Mouse (Mus musculus): ENCODE results near the gene Tulp3.

DNA sequence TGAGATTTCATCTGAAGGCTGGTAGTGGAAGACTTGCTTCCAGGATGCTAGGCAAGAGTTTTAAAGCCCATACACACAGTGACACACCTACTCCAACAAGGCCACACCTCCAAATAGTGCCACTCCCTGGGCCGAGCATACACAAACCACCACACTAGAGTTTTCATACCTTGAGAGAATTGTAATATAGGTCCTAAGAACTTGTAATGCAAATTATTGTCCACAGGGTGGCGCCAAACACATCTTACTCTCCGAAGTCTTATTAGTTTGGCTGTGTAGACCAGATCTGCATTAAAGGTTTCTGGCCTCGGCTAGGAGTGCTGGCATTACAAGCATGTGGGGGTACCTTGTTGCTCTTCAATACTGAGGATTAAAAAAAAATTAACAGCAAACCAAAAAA lies 37.3 kb downstream of the Tulp3 start:
- TF ChIP-seq CTCF (IDR thresholded peaks at IDR 0.05; ENCODE audit: borderline replicate concordance, control insufficient read depth, extremely low read depth, insufficient read depth, low read length, poor library complexity) (no peak), POLR2A (IDR thresholded peaks at IDR 0.05; ENCODE audit: control insufficient read depth, extremely low read depth, insufficient read depth, low read length, poor library complexity) (no peak)
